Mouse (Mus musculus): ENCODE measurements around the gene Gng10. TPM values are rescaled to one million over a fixed set of nuclear protein-coding genes. Genes with fewer than 3 reads are reported as not detected.

The Gng10 gene
- 25.4 and 26.8 TPM in 2 replicates for total RNA-seq (2021)
- long read RNA-seq, transcript Gng10-201 (3 exons, 1,192 nt): major isoform, 20 of 20 reads
- long read RNA-seq, partial matches to known transcripts: 0 of 20 reads
- long read RNA-seq, other reads (novel, unspliced or antisense): 0 of 20 reads

GRCm38 (mm10) chr4:59034918-59035785 is at the start of gene Gng10:
Gene Gng10 (plus strand): TSS chr4:59035088.
- DNase-seq: peak; percentile 77

DNA sequence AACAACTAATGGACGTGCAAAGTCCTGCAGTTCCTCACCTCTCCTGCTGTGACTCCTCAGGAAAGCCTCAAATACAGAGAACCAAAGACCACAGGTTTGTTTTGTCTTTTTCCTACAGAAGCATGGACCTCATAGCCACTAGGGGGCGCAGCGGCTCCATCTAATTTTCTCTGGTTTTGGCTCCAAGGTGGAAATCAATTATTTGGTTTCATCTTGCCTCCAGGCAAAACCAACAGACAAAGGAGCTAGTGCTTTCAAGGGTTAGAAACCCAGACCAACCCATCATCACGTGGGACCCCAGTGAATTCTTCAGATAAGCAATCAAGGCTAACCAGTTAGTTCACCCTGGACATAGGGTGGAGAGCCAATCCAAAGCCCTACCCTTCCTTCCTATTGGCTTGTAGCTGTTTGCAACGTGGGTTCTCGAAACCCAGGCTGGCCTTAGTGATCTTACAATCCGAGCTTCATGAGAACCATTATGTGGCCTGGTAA is 49.7 kb upstream of the Gng10 start:
- DNase-seq: peak; percentile 83

DNA sequence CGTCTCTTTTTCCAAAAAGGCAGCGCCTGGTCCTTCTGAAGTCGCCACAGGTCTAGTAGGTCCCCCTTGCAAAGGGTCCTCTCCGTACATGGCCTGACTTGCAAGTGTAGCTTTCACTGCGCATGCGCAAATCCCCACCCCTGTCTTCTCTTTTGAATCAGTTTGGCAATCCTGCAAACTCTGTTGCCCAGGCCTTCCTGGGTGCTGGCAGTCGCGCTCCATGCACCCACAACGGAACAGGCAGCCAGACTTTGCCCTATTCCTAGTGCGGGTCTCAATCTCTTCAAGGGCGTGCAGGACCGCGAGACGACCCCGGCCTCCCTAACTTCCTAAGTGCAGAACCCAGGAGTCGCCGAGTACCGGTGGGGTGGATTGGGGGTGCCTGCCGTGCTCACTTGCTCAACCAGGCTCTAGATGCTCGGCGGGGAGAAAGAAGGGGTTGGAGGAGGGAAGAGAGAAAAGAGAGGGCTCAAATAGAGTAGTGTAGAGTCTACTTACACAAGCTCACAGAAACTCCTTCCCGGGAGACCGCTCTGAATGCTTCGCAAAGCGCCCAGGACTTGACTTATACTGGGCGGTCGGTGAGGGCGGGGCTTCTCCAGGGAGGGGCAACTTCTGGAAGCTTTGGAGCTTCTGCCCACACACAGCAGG is 48.2 kb upstream of the Gng10 start, which contains the start of gene Ptgr1:
Ptgr1 (minus strand) TSS at position 580 of the 651 bp plus-strand sequence.
- peak; percentile 86 for DNase-seq

DNA sequence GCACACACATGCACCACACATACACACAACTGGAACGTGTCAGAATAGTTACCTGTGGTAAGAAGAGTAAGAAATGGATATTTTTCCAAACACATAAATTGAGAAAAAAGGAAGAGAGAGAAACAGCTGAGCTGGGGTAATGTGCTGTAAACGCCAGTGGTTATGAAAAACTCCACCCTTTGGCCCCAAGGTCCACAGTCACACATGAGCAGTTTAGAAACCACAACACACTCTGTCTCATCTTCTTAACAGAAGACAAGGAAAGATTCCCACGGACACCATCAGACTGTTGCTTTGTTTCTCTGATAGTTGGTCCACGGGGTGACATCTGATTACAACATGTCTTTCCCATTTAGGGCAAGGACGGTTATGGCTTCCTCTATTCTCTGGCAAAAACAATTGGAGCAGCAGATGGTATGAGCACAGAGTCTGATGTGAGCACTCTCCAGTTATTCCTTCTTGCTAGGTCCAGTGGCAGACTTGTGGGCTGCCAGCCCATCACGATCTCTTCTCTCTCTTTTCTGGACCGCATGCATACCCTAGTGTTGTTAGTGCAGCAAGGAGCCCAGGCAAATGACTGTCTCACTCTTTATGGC is 45.5 kb upstream of the Gng10 start:
- DNase-seq: no peak

DNA sequence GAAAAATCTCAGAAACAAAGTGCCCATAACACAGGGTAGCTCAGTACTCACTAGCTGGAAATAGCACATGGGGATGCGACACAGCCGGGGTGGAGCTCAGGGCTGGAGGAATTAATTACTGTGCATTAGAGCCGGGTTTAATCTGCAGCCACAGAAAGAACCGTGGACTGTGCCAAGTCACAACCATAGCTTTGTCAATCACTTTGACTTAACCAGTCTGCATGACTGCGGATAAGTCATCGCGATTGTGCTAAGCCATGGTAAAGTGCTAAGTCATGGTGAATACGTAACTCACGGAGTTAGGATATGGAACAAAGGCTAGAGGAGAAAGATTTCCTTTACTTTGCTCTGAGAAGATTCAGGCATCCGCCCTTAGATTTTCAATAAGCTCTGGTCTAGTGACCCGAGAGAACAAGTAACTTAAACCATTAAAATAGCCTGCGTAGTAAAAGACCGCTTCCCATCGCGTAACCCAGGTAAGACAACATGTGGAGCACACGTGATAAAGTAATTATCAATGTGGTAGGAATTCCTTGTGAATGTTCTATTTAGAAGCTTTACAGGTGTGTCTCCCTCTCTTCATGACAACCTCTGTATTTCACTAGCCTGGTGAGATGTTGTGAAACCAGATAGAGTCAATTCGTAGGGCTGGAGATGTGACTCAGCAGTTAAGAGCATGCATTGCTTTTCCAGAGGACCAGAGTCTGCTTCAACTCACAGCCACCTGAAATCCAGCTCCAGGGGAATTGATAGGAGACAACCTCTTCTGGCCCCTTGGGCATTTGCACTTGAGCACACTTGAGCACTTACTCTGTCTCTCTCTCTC is 44.1 kb upstream of the Gng10 start:
- DNase-seq: no peak

DNA sequence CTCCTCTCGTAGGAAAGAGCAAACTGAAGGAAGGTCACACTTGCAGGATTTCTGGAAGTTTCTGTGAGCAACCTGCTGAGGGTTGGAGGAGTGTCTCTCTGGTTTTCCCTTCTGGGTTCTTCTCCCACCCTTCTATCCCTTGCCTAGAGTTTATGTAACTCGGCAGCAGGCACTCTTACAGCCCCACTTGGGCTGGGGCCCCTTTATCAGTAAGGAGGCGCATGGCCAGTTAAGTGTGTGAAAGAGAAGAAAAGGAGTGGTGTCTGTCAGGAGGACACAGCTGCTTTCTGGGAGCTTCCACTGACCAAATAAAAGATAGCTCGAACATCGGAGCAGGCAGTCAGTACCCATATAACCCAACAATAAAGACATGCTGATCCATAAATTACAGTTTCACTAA is 42.7 kb upstream of the Gng10 start:
- DNase-seq: no peak

GRCm38 (mm10) chr4:58994762-58995161 is 40.1 kb upstream of the Gng10 start, which contains the start of gene Dnajc25:
Gene Dnajc25 (plus strand): TSS chr4:58995062.
- DNase-seq: no peak

GRCm38 (mm10) chr4:58995251-58995693 is 39.6 kb upstream of the Gng10 start:
- DNase-seq: peak; percentile 26

GRCm38 (mm10) chr4:58997081-58997480 is 37.8 kb upstream of the Gng10 start:
- DNase-seq: no peak

DNA sequence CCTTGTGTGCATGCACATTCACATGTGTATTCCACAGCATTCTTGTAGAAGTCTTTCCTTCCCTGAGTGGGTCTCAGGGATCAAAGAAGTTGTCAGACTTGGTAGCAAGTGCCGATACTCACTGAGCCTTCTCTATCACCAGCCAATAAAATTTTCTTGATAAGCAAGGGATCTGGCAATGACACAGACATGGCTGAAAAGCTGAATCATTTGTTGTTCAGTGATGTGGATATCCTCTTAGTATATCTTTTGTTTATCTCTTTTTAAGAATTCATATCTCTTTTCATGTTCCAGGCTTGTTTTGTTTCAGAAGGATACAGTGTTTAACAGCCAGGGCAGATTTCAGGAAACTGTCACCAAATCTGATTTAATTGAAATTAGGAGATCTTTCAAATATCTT is 36.2 kb upstream of the Gng10 start:
- no peak for DNase-seq

DNA sequence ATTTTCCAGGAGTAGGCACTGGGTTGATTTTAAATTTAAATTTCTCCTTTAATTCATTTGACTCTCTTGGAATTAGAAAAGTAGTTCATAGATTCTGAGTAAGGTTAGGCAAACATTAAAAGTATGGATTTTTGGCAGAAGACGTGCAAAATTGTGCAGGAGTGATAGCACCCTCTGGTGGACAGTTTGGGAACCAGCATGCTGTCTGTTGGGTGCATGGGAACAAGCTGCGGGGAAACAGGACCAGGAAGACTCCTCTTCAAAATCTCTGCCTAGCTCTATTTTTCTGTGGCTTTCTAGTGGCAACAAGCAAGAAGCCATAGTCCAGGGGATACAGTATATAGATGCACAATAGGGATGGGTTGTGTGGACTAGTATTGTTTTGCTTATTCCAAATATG is 35.2 kb upstream of the Gng10 start:
- DNase-seq: peak; percentile 75

GRCm38 (mm10) chr4:59000614-59001013 is 34.3 kb upstream of the Gng10 start:
- peak; percentile 33 for DNase-seq

DNA sequence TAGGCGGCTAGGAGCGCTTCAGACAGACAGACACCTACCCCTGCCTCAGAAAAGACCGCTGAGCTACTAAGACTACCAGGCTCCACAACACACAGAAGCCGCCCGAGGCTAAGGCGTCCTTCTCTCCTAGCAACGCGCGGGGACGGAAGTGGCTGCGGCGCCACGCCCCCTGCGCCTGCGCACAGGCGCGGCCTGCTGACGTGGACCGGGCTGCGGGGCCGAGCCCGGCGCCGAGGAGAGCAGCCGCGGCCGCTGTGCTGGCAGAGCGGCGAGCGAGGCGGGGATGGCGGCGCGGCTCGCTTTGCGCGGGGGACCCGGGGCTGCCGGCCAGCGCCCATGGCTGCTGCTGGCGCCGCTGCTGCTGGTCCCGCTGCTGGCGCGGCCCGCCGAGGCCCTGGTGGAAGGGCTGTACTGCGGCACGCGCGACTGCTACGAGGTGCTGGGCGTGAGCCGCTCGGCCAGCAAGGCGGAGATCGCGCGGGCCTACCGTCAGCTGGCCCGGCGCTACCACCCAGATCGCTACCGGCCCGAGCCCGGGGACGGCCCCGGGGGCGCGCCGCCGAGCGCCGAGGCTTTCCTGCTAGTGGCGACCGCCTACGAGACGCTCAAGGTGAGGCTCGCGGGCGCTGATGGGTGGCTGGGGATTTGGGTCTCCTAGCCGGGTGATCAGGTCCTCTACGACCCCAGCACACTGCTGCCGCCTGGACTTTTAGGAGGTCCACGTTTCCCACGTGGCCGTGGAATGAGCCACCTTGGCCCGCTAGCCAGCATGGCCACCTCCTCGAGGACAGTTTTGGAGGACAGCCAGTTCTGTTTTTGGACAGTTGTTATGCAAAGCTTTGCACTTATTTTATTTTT is 31.7 kb upstream of the Gng10 start, which contains the start of gene Gm20503:
Gm20503 (plus strand) TSS at position 263 of the 858 bp plus-strand sequence.
- DNase-seq: peak; percentile 94

- no peak for DNase-seq
Measured at GRCm38 (mm10) chr4:59003806-59004200, 31.1 kb upstream of the Gng10 start.

GRCm38 (mm10) chr4:59006211-59006610 is 28.7 kb upstream of the Gng10 start:
- DNase-seq: no peak

GRCm38 (mm10) chr4:59007016-59007415 is 27.9 kb upstream of the Gng10 start:
- DNase-seq: no peak

DNA sequence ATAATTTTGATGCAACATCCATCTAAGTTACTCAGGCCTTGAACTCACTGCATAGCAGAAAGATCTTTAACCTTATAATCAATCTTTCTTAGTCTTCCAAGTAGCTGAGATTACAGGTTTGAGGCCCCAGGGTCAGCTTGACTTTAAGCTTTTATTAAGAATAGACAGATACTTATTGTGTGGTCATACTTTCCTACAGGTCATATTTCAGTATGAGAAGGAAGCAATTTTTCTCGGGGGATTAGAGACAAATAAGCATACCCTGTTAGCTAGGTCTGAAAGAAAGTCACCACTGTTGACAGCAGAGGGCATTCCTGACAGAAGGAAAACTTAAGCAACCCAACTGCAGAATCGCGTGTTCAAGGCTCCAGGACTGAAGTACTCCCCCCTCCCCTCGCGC is 26.9 kb upstream of the Gng10 start:
- DNase-seq: no peak

- DNase-seq: no peak
Measured at GRCm38 (mm10) chr4:59009186-59009585, 25.7 kb upstream of the Gng10 start.

GRCm38 (mm10) chr4:59009696-59010095 is 25.2 kb upstream of the Gng10 start:
- DNase-seq: no peak

GRCm38 (mm10) chr4:59011446-59011845 is 23.4 kb upstream of the Gng10 start:
- no peak for DNase-seq

Data from adrenal gland, postnatal 25 days (tissue).